Mouse (Mus musculus): ENCODE results near the gene Rffl. TPM values are rescaled to one million over a fixed set of nuclear protein-coding genes. Genes with fewer than 3 reads are reported as not detected.

Gene Rffl
- polyA plus RNA-seq, 2 experiments, result 12.9 to 19.0 TPM

DNA sequence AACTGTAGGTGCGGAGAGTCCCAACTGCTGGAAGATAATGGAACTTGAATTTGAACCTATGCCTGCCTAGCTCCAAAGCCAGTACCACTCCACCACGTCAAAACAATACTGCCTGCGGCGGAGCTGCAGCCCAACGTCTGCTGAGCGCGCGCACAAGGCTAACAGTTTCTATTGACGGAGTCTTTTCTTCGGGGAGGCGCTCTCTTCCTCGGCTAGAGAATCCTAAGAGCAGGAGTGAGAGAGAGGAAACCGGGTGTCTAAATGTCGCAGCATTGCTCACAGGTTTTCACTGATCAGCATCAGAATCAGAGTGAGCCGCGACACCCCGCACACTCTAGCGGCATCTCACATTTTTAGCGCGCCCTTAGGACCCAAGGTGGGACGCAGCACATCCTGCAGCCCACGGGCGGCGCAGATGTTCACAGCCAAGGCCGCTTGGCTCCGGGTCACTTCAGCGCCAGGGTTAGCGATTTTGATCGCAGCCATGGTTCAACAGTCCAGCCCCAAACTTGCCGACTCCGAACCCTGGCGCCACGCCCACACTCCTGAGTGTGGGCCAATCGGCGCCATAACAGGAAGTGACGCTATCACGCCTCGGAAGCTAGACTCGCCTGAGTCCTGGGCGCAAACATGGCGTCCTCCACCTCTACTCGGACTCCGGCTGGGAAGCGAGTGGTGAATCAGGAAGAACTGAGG, 107.1 kb downstream of the Rffl start, which contains the start of the genes Cct6b and Zfp830:
Gene Cct6b, minus strand, starts transcription at position 580 of the 696 bp plus-strand sequence.
Gene Zfp830, plus strand, starts transcription at position 604 of the 696 bp plus-strand sequence.
- Histone ChIP-seq H3K4me3 (ENCODE audit: insufficient read depth in 1 of 2, low read depth in 2 of 2, low read length in 2 of 2) (peak within 1 kb of the TSS; percentile 86 to 92), H3K9ac (replicated peaks) (peak within 1 kb of the TSS; percentile 88), H3K36me3 (replicated peaks; ENCODE audit: control insufficient read depth, insufficient read depth, low read depth) (peaks cover 4% of the 10 kb centered on the region; the same call in 1 of the 2 replicates), H3K4me2 (ENCODE audit: low read depth) (peak within 1 kb of the TSS; percentile 97), H3K4me1 (replicated peaks; ENCODE audit: control insufficient read depth in 2 of 2, insufficient read depth in 2 of 2, low read length in 1 of 2) (peaks cover 10 to 18% of the 10 kb centered on the region in 2 experiments), H3K9me3 (ENCODE audit: control insufficient read depth, low read length) (no peaks in the 10 kb centered on the region), H3K27me3 (ENCODE audit: control insufficient read depth, insufficient read depth, low read length) (no peaks in the 10 kb centered on the region), H3K27ac (peak within 1 kb of the TSS; percentile 83)
- peak; percentile 93 to 95 (median 93) for DNase-seq (ENCODE audit: low read depth in 3 of 3, low spot score in 3 of 3)
- TF ChIP-seq EP300 (IDR thresholded peaks at IDR 0.05; ENCODE audit: low read depth) (no peak), CTCF (IDR thresholded peaks at IDR 0.05; ENCODE audit: low read depth) (0 out of 2 replicates have a peak, but pooled peaks have one; percentile 15)
- WGBS (ENCODE audit: insufficient replicate concordance), result under 1% methylated on average over 44 of the region's 44 CpGs
- ATAC-seq (ENCODE audit: insufficient read depth), result peak; percentile 100

DNA sequence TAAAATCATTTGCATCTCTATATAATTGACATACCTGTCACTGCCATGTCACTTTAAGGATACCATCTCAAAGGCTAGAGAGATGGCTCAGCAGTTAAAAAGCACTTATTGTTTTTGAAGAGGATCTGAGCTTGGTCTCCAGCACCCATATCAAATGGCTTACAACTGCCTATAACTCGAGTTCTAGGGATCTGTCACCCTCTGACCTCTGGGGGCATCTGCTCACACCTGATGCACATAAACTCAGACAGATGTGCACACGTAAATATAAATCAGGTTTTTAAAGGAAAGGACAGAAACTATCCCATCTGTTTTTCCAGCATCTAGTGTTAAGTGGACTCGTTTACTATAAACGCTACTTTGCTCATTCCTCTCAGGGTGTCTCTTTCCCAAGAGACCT, 107.7 kb downstream of the Rffl start:
- 6% methylated on average over 4 of the region's 4 CpGs for WGBS (ENCODE audit: insufficient replicate concordance)

DNA sequence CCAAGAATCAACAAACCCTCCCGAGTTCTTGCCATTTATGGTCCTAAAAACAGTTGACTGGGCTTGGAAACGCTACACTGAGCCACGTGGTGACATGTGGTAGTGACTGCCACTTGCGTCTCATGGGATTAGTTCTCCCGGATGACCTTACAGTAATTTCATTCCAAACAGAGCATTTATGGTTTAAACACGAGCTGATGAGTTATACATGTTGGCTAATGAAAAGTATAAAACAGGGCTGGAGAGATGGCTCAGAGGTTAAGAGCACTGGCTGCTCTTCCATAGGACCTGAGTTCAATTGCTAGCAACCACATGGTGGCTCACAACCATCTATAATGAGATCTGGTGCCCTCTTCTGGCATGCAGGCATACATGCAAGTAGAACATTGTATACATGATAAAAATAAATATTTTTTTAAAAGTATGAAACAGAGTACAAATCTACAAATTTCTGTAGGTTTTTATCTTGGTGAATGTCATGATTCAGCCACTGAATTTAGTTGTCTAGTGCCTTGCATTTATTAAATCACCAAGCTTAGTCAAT, 108.7 kb downstream of the Rffl start:
- Histone ChIP-seq H3K4me1 (replicated peaks; ENCODE audit: control insufficient read depth in 2 of 2, insufficient read depth in 2 of 2, low read length in 1 of 2) (peaks cover 10 to 18% of the 10 kb centered on the region in 2 experiments), H3K27me3 (ENCODE audit: control insufficient read depth, insufficient read depth, low read length) (no peaks in the 10 kb centered on the region), H3K9me3 (ENCODE audit: control insufficient read depth, low read length) (no peaks in the 10 kb centered on the region), H3K27ac (no peak overlapping the region), H3K4me3 (ENCODE audit: insufficient read depth in 1 of 2, low read depth in 2 of 2, low read length in 2 of 2) (no peak overlapping the region), H3K4me2 (ENCODE audit: low read depth) (no peak overlapping the region), H3K36me3 (replicated peaks; ENCODE audit: control insufficient read depth, insufficient read depth, low read depth) (no peaks in the 10 kb centered on the region; the same call in 1 of the 2 replicates), H3K9ac (replicated peaks) (no peak overlapping the region)
- TF ChIP-seq EP300 (IDR thresholded peaks at IDR 0.05; ENCODE audit: low read depth) (no peak), CTCF (IDR thresholded peaks at IDR 0.05; ENCODE audit: low read depth) (peak; percentile 61)
- 73% methylated on average over 6 of the region's 6 CpGs for WGBS (ENCODE audit: insufficient replicate concordance)
- no peak for DNase-seq (ENCODE audit: low read depth in 3 of 3, low spot score in 3 of 3)
- ATAC-seq (ENCODE audit: insufficient read depth), result no peak

More for the DNA sequence above, 107.7 kb downstream of the Rffl start:
- DNase-seq (ENCODE audit: low read depth in 3 of 3, low spot score in 3 of 3) (no peak), ATAC-seq (ENCODE audit: insufficient read depth) (no peak)
- Histone ChIP-seq H3K9me3 (ENCODE audit: control insufficient read depth, low read length) (no peaks in the 10 kb centered on the region), H3K4me3 (ENCODE audit: insufficient read depth in 1 of 2, low read depth in 2 of 2, low read length in 2 of 2) (peak overlapping the region; percentile 86 to 92; a peak in 3 of 4 replicates), H3K36me3 (replicated peaks; ENCODE audit: control insufficient read depth, insufficient read depth, low read depth) (no peaks in the 10 kb centered on the region; the same call in 1 of the 2 replicates), H3K9ac (replicated peaks) (peak overlapping the region; percentile 72), H3K4me2 (ENCODE audit: low read depth) (peak overlapping the region; percentile 97), H3K27me3 (ENCODE audit: control insufficient read depth, insufficient read depth, low read length) (no peaks in the 10 kb centered on the region), H3K27ac (peak overlapping the region; percentile 83), H3K4me1 (replicated peaks; ENCODE audit: control insufficient read depth in 2 of 2, insufficient read depth in 2 of 2, low read length in 1 of 2) (peaks cover 10 to 18% of the 10 kb centered on the region in 2 experiments)
- TF ChIP-seq EP300 (IDR thresholded peaks at IDR 0.05; ENCODE audit: low read depth) (no peak), CTCF (IDR thresholded peaks at IDR 0.05; ENCODE audit: low read depth) (no peak)

DNA sequence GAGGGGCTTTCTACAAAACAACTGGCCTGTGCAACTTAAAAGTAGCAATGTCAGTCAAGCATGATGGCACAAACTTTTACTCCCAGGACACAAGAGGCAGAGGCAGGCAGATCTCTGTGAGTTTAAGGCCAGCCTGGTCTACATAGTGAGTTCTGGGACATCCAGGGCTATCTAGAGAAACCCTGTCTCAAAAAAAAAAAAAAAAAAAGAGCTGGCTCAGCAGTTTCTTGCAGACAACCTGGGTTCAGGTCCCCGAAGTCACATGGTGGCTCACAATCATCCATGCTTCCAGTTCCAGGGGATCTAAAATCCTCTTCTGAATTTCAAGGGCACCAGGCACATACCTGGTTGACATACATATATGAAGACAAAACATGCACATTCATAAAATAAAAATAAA, 115.1 kb downstream of the Rffl start:
- WGBS (ENCODE audit: insufficient replicate concordance), result 75% methylated on average over 1 of the region's 1 CpGs
- Histone ChIP-seq H3K4me2 (ENCODE audit: low read depth) (no peak overlapping the region), H3K27me3 (ENCODE audit: control insufficient read depth, insufficient read depth, low read length) (no peaks in the 10 kb centered on the region), H3K4me1 (replicated peaks; ENCODE audit: control insufficient read depth in 2 of 2, insufficient read depth in 2 of 2, low read length in 1 of 2) (no peaks in the 10 kb centered on the region), H3K4me3 (ENCODE audit: insufficient read depth in 1 of 2, low read depth in 2 of 2, low read length in 2 of 2) (no peak overlapping the region), H3K36me3 (replicated peaks; ENCODE audit: control insufficient read depth, insufficient read depth, low read depth) (no peaks in the 10 kb centered on the region), H3K9me3 (ENCODE audit: control insufficient read depth, low read length) (no peaks in the 10 kb centered on the region), H3K9ac (replicated peaks) (no peak overlapping the region), H3K27ac (no peak overlapping the region)
- TF ChIP-seq CTCF (IDR thresholded peaks at IDR 0.05; ENCODE audit: low read depth) (no peak), EP300 (IDR thresholded peaks at IDR 0.05; ENCODE audit: low read depth) (no peak)
- DNase-seq (ENCODE audit: low read depth in 3 of 3, low spot score in 3 of 3) (no peak), ATAC-seq (ENCODE audit: insufficient read depth) (no peak)

Other genes starting within 250 kb of the Rffl start
- 0.08 and 0.09 TPM in 2 replicates for gene Cct6b, start 106.9 kb downstream of the Rffl start, polyA plus RNA-seq (2012; rRNA removed)
- 0.13 and 0.27 TPM in 2 replicates for gene Cct6b, start 106.9 kb downstream of the Rffl start, polyA plus RNA-seq (2014; fragmentation: Nextera tagmentation; extraction: Ambion mirVana)
- gene Zfp830, start 106.9 kb downstream of the Rffl start, polyA plus RNA-seq (2012; rRNA removed), result 6.3 and 10.5 TPM in 2 replicates
- 15.1 and 15.5 TPM in 2 replicates for gene Zfp830, start 106.9 kb downstream of the Rffl start, polyA plus RNA-seq (2014; fragmentation: Nextera tagmentation; extraction: Ambion mirVana)
- gene Lig3, start 90.1 kb downstream of the Rffl start, polyA plus RNA-seq (2012; rRNA removed), result 6.3 and 6.5 TPM in 2 replicates
- 8.3 and 10.3 TPM in 2 replicates for gene Lig3, start 90.1 kb downstream of the Rffl start, polyA plus RNA-seq (2014; fragmentation: Nextera tagmentation; extraction: Ambion mirVana)
- 2.8 and 3.5 TPM in 2 replicates for gene Rad51d, start 19.4 kb upstream of the Rffl start, polyA plus RNA-seq (2012; rRNA removed)
- gene Rad51d, start 19.4 kb upstream of the Rffl start, polyA plus RNA-seq (2014; fragmentation: Nextera tagmentation; extraction: Ambion mirVana), result 5.8 and 6.8 TPM in 2 replicates
- gene Fndc8, start 20.9 kb upstream of the Rffl start, polyA plus RNA-seq (2012; rRNA removed), result 0.07 and 0.09 TPM in 2 replicates
- gene Fndc8, start 20.9 kb upstream of the Rffl start, polyA plus RNA-seq (2014; fragmentation: Nextera tagmentation; extraction: Ambion mirVana), result 0.04 and 0.18 TPM in 2 replicates
- gene Nle1, start 37.2 kb upstream of the Rffl start, polyA plus RNA-seq (2012; rRNA removed), result 26.1 and 27.2 TPM in 2 replicates
- 11.9 and 13.8 TPM in 2 replicates for gene Nle1, start 37.2 kb upstream of the Rffl start, polyA plus RNA-seq (2014; fragmentation: Nextera tagmentation; extraction: Ambion mirVana)
- 0.21 and 0.45 TPM in 2 replicates for gene Unc45b, start 39.3 kb upstream of the Rffl start, polyA plus RNA-seq (2012; rRNA removed)
- 0.57 and 0.95 TPM in 2 replicates for gene Unc45b, start 39.3 kb upstream of the Rffl start, polyA plus RNA-seq (2014; fragmentation: Nextera tagmentation; extraction: Ambion mirVana)
- 0.31 and 0.54 TPM in 2 replicates for gene Slfn5, start 80.1 kb upstream of the Rffl start, polyA plus RNA-seq (2012; rRNA removed)
- gene Slfn5, start 80.1 kb upstream of the Rffl start, polyA plus RNA-seq (2014; fragmentation: Nextera tagmentation; extraction: Ambion mirVana), result 0.81 and 0.84 TPM in 2 replicates
- gene Slfn9, start 120.6 kb upstream of the Rffl start, polyA plus RNA-seq (2012; rRNA removed), result 1.8 and 3.8 TPM in 2 replicates
- gene Slfn9, start 120.6 kb upstream of the Rffl start, polyA plus RNA-seq (2014; fragmentation: Nextera tagmentation; extraction: Ambion mirVana), result 5.6 and 5.7 TPM in 2 replicates
- 0.09 and 0.18 TPM in 2 replicates for gene Slfn8, start 149.6 kb upstream of the Rffl start, polyA plus RNA-seq (2012; rRNA removed)
- gene Slfn8, start 149.6 kb upstream of the Rffl start, polyA plus RNA-seq (2014; fragmentation: Nextera tagmentation; extraction: Ambion mirVana), result 0.22 and 0.37 TPM in 2 replicates
- gene Slfn2, start 193.9 kb upstream of the Rffl start, polyA plus RNA-seq (2012; rRNA removed), result 2.4 and 3.6 TPM in 2 replicates
- gene Slfn2, start 193.9 kb upstream of the Rffl start, polyA plus RNA-seq (2014; fragmentation: Nextera tagmentation; extraction: Ambion mirVana), result 7.4 and 8.8 TPM in 2 replicates
- gene Slfn1, start 245.6 kb upstream of the Rffl start, polyA plus RNA-seq (2012; rRNA removed), result 0.12 and 0.21 TPM in 2 replicates
- 0.08 and 0.28 TPM in 2 replicates for gene Slfn1, start 245.6 kb upstream of the Rffl start, polyA plus RNA-seq (2014; fragmentation: Nextera tagmentation; extraction: Ambion mirVana)